Mouse (Mus musculus): ENCODE measurements around the gene Ap1b1.

The Ap1b1 gene

DNA sequence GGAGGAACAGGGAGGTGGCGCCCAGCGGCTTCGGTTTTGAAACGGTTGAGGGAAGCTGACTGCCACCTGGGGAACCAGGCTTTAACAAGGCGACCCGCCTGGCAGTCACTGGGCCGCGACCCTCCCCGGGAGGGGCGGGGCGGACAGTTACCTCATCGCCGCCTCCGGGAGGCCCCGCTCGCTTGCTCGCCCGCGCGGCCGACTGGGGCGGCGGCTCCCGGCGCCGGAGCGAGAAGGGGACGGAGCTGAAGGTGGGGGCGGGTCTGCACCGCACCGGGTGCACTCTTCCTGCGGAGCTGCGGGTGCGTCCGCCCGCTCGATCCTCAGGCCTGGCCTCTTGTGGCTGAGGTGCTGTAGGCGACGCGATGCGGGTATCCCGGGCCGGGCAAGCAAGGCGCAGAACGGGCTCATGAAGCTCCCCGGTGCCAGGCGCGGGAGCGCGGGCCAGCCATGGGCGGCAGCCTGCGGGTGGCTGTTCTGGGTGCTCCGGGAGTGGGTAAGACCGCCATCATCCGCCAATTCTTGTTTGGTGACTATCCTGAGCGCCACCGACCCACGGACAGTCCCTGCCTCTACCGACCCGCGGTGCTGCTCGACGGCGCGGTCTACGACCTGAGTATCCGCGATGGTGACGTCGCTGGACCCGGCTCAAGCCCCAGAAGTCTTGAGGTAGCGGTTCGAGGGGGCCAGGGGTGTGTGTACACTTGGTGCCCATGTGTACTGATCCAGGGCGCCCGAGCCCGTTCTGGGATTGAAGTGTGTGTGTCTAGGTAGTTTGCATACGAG is 71.4 kb downstream of the Ap1b1 start, which contains the start of gene Rasl10a:
Gene Rasl10a, plus strand, starts transcription at position 273 of the 786 bp plus-strand sequence.
- no peaks in the 10 kb centered on the region for H3K36me3 ChIP-seq (ENCODE audit: control insufficient read depth, insufficient read depth, low read length, poor library complexity, severe bottlenecking)
- no peaks in the 10 kb centered on the region for H3K27me3 ChIP-seq (ENCODE audit: control insufficient read depth, insufficient read depth, low read length, poor library complexity, severe bottlenecking)
- peak; percentile 79 for DNase-seq (ENCODE audit: low read depth, low spot score)

DNA sequence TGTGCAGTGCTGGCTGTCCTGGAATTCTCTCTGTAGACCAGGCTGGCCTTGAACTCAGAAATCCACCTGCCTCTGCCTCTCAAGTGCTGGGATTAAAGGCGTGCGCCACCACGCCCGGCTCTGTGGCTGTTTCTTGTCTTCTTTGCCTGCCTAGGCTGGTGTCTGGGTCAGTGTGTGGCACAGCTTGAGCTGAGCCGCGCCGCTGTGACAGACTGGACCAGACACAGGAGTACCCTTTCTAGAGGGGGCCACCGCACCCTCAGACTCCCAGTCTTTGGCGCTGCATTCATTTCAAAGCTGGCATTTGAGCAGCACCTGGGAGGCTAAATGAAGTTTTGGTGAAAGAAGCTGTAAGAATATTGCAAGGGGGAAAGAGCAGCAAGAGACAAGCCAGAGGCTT is 72.2 kb downstream of the Ap1b1 start:
- H3K36me3 ChIP-seq (ENCODE audit: control insufficient read depth, insufficient read depth, low read length, poor library complexity, severe bottlenecking), result no peaks in the 10 kb centered on the region
- no peak for DNase-seq (ENCODE audit: low read depth, low spot score)

DNA sequence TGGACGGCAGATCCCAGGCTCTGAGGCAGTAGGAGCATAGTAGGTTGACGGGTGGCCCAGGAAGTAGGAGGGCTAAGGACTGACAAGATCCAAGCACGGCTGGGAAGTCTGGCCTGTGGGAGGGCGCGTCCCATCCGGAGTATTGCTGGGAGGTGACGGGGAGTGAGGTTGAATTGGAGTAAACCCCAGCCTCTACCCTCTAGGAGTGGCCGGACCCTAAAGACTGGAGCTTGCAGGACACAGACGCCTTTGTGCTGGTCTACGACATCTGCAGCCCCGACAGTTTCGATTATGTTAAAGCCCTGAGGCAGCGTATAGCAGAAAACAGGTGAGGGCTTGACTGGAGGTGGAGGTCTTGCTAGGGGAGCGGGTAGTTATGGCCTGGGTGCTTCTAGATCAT is 72.6 kb downstream of the Ap1b1 start:
- Histone ChIP-seq H3K27me3 (ENCODE audit: control insufficient read depth, insufficient read depth, low read length, poor library complexity, severe bottlenecking) (no peaks in the 10 kb centered on the region), H3K36me3 (ENCODE audit: control insufficient read depth, insufficient read depth, low read length, poor library complexity, severe bottlenecking) (no peaks in the 10 kb centered on the region)
- DNase-seq (ENCODE audit: low read depth, low spot score), result no peak

More for the DNA sequence above, 72.2 kb downstream of the Ap1b1 start:
- H3K27me3 ChIP-seq (ENCODE audit: control insufficient read depth, insufficient read depth, low read length, poor library complexity, severe bottlenecking), result no peaks in the 10 kb centered on the region

DNA sequence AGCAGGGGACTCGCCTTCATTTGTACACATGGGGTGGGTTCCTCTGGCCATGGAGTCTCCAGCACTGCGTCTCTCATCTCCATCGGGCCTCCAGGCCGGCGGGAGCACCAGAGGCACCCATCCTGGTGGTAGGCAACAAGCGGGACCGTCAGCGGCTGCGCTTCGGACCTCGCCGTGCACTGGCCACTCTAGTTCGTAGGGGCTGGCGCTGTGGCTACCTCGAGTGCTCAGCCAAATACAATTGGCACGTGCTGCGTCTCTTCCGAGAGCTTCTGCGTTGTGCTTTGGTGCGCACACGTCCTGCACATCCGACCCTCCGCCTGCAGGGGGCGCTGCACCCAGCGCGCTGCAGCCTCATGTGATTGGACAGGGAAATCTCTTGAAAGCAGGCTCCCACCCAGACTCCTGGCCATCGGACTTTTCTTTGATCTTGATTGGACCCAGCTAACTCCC is 73.1 kb downstream of the Ap1b1 start:
- peak; percentile 77 for DNase-seq (ENCODE audit: low read depth, low spot score)
- no peaks in the 10 kb centered on the region for H3K27me3 ChIP-seq (ENCODE audit: control insufficient read depth, insufficient read depth, low read length, poor library complexity, severe bottlenecking)
- no peaks in the 10 kb centered on the region for H3K36me3 ChIP-seq (ENCODE audit: control insufficient read depth, insufficient read depth, low read length, poor library complexity, severe bottlenecking)

DNA sequence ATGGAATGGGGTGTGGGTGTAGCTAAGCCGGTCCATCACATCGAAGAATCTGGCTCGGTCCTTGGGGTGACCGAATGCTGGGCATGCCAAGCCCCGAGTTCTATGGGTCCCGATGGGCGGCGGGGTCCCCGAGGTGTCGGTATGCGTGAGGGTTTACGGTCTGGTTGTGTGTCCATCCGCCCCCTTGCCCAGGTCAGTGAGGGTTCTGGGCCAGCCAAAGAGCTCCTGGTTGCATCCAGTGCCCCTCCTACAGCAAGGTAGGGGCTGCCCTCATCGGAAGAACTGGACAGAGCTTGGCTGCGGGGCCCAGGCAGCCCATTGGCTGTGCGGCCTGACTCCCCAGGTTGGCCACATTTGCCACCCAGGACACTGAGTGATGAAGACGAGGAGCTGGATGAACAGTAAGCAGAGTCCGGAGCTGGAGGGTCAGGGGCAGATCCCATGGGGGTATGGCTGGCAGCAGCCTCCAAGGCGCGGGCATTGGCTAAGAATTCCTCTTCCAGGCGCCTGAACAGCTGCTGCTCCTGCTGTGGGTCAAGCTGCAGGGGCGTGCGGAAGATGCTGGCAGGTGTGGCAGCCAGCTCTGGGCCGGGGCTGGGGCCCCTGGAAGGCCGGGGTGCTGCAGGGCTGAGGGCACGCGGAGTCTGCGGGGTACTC is 74.3 kb downstream of the Ap1b1 start:
- Histone ChIP-seq H3K36me3 (ENCODE audit: control insufficient read depth, insufficient read depth, low read length, poor library complexity, severe bottlenecking) (no peaks in the 10 kb centered on the region), H3K27me3 (ENCODE audit: control insufficient read depth, insufficient read depth, low read length, poor library complexity, severe bottlenecking) (no peaks in the 10 kb centered on the region)
- peak; percentile 18 for DNase-seq (ENCODE audit: low read depth, low spot score)

DNA sequence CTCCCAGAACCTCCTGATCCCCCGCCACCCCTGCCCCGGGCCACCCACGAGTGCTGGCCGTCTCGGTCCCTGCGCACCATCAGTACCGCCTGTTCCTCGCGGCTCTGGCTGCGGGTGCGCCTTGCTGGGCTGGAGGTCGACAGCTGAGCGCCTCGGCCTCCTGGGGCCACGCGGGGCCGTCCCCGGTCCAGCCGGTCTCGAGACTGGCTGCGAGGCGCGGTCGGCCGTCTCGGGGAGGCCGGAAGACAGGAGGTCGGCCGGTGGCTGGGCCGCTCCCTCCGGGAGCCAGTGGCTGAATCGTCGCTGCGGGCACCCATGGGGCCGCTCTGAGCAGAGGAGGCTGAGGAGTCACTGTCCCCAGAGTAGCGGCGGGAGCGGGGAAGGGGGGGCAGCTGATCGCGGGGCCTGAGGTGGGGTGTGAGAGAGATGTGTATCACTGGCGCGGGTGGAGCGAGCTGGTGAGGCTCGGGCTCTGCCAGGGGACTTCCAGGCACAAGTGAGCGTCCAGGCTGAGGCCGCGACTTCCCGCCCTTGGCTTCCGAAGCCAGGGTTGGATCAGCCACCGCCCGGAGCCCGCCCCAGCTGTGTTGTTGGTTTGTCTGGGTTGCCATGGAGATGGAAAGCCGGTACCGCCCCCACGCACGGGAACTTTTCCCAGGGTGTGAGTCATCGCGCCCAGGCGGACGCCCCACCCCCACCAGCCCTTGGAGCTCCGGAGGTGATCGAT is 75.0 kb downstream of the Ap1b1 start:
- DNase-seq (ENCODE audit: low read depth, low spot score), result peak; percentile 84
- H3K36me3 ChIP-seq (ENCODE audit: control insufficient read depth, insufficient read depth, low read length, poor library complexity, severe bottlenecking), result no peaks in the 10 kb centered on the region
- no peaks in the 10 kb centered on the region for H3K27me3 ChIP-seq (ENCODE audit: control insufficient read depth, insufficient read depth, low read length, poor library complexity, severe bottlenecking)

DNA sequence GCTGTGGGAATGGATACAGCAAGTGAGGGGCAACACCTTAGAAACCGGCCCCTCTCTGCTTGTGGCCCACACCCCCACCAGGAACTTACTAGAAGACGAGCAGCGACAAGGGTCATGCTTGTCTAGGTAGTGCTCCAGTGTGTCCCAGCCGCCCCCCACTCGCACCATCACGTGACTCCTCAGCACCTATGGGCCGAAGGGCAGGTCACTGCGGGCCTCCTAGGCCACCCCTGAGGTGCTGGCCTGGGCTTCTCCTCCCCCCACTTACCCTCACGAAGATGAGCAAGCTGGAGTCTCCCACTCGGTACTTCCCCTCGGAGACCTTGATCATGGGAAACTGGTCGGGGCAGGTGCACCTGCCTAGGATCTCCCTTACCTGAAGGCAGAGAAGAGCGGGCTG is 75.7 kb downstream of the Ap1b1 start:
- Histone ChIP-seq H3K36me3 (ENCODE audit: control insufficient read depth, insufficient read depth, low read length, poor library complexity, severe bottlenecking) (no peaks in the 10 kb centered on the region), H3K27me3 (ENCODE audit: control insufficient read depth, insufficient read depth, low read length, poor library complexity, severe bottlenecking) (no peaks in the 10 kb centered on the region)
- peak; percentile 44 for DNase-seq (ENCODE audit: low read depth, low spot score)

DNA sequence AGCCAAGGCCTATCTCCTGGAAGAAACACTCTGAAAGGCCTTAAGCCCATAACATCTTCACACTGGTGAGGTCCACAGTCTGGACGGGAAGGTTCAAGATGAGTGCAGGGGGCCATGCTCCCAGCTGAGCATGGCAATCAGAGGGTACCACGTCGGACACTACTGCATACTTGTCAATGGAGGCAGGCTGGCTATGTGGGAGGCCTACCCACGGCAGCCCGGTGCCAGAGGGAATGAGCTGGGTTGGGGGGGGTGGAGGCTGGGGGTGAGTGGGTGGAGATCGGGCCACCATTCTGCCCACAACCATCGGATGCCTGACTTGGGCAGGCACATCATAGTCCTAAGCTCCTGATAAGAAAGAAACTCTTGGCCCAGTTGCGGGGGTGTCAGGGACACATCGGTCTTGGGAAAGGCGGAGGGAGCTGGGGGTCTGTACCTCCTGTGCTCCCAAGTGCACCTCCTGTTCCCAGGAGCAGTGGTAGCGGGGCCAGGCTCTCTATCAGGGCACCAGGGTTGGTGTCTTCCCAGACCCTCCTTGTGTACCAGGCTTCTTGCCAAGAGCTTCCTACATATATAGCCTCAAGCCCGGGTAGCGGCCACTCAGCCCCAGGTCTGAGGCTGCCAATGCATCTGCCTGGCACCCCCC is 76.4 kb downstream of the Ap1b1 start:
- Histone ChIP-seq H3K36me3 (ENCODE audit: control insufficient read depth, insufficient read depth, low read length, poor library complexity, severe bottlenecking) (no peaks in the 10 kb centered on the region), H3K27me3 (ENCODE audit: control insufficient read depth, insufficient read depth, low read length, poor library complexity, severe bottlenecking) (no peaks in the 10 kb centered on the region)
- no peak for DNase-seq (ENCODE audit: low read depth, low spot score)

DNA sequence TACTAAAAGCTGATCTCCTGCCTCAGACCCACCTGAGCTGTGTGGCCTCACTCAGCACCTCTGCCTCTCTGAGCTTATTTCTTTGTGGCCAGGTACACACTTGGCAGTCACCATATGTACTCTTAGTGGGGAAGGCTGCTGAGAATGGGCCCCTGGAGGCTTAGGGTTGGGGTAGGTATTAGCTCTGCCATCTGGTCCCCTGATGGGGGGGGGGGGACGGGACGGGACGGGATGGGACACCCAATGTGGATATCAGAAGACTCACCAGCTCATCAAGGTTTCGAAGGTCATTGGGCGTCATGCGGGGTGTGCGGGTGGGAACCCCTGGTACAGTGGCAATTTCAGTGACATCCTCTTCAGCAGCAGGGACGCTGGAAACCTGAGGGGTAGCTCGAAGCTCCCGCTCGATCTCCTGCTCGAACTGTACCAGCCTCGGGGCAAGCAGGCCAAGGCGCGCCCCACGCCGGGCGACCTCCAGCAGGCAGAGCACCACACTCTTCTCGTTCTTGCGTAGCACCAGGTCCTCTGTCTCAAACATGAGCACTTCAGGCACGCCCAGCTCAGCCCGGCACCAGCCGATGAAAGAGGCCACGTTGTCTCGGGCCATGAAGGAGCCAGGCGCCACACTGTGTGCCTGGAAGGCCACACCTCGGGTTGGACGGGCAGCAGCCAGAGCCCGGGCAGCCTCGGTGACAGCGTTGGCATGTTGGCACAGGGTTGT is 77.1 kb downstream of the Ap1b1 start:
- no peak for DNase-seq (ENCODE audit: low read depth, low spot score)
- H3K27me3 ChIP-seq (ENCODE audit: control insufficient read depth, insufficient read depth, low read length, poor library complexity, severe bottlenecking), result no peaks in the 10 kb centered on the region
- peaks cover under 1% of the 10 kb centered on the region for H3K36me3 ChIP-seq (ENCODE audit: control insufficient read depth, insufficient read depth, low read length, poor library complexity, severe bottlenecking)

DNA sequence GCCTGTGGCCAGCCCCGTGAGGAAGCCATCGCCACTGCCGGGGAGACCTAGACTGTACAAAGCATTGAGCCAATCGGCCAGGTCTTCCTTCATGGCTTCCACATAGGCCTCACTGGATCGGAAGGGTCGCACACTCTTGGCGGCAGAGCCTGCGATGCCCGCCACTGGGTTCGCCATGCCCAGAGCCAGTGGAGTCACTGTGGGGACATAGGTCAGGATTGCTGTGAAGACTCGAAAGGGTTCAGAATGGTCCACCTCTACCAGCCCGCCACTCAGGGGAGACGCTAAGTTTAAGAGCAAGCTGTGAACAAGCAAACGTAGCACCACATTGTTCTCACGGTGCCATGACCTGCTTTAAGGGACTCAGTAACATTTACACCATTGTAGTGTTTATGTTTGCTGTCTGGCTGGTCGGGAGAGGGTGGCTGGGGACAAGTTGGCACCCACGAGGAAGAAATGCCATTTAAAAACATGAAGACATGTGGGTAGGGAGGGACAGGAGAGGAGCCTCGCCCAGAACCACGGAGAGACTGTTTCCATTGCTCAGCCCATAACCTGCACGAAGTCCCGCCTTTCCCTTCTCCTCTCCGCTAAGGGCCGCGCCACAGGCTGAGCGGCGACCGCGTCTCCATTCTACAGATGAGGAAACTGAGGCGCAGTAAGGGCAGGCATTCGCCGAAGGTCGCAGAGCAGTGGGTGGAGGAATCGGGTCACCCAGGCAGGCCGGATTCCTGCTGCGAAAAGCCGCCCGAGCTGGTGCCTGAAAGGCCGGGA is 77.8 kb downstream of the Ap1b1 start:
- Histone ChIP-seq H3K36me3 (ENCODE audit: control insufficient read depth, insufficient read depth, low read length, poor library complexity, severe bottlenecking) (peaks cover 2% of the 10 kb centered on the region), H3K27me3 (ENCODE audit: control insufficient read depth, insufficient read depth, low read length, poor library complexity, severe bottlenecking) (no peaks in the 10 kb centered on the region)
- DNase-seq (ENCODE audit: low read depth, low spot score), result peak; percentile 17

DNA sequence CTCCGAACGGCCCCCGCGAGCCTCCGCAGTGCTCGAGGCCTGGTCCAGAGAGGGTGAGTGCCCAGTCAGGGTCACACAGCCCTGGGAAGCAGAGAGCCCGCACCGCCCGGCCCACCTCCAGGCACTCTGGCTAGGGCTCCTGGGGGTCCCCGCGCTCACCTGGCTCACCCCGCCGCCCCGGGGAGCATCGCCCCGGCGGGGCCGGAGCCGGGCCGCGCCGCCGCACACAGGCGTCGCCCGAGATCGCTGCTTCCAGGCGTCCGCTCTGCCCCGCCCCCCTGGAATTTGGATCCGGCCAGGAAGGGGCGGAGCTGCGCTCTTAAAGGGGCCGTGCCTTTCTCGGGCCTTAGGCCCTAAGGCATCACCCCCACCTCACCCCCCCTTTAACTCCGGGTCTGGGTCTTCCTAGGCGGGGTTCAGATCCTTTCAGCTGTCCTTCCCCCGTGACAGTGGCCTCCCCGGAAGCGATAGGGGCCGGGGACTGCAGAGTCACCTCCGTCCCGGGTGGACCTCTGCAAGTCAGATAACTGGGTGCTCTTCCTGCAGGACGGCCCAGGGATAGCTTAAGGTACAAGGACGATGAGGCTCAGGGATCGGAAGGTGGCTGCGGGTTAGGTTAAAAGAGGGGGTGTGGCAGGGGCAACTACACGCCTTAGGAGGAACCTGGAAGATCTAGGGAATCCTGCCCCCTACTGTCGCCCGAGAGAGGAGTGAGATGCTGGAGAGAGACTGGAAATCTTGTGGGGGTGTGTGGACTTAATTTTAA is 78.6 kb downstream of the Ap1b1 start, which contains the start of gene Gas2l1:
Gene Gas2l1, minus strand, starts transcription at position 272 of the 766 bp plus-strand sequence.
- DNase-seq (ENCODE audit: low read depth, low spot score), result peak; percentile 67
- no peaks in the 10 kb centered on the region for H3K27me3 ChIP-seq (ENCODE audit: control insufficient read depth, insufficient read depth, low read length, poor library complexity, severe bottlenecking)

DNA sequence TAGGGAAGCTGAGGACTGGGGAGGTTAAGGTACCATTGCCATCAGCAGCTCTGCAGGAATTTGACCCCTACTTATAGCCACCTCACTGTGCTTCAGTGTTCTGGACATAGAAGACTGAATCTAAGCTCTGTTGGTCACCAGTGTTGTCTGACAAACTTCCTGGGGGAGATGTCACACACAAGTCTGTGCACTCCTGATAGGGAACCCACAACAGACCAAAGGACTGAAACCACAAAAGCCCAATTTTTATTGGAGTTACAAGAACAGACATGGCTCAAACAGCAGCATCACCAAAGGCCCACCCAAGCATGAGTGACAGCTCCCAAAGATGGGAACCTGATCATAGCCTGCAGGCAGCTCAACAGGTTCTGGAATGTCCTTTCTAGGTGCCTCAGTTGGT is 80.4 kb downstream of the Ap1b1 start:
- Histone ChIP-seq H3K36me3 (ENCODE audit: control insufficient read depth, insufficient read depth, low read length, poor library complexity, severe bottlenecking) (peaks cover 16% of the 10 kb centered on the region), H3K27me3 (ENCODE audit: control insufficient read depth, insufficient read depth, low read length, poor library complexity, severe bottlenecking) (no peaks in the 10 kb centered on the region)
- DNase-seq (ENCODE audit: low read depth, low spot score), result no peak

More for the DNA sequence above, 78.6 kb downstream of the Ap1b1 start, which contains the start of gene Gas2l1:
- H3K36me3 ChIP-seq (ENCODE audit: control insufficient read depth, insufficient read depth, low read length, poor library complexity, severe bottlenecking), result peaks cover 3% of the 10 kb centered on the region

Data from splenic B cell, adult 2 months (primary cell).